Mouse (Mus musculus) neural tube, embryonic 14.5 days (tissue): ENCODE measurements around the gene Zfp526. TPM values are rescaled to one million over a fixed set of nuclear protein-coding genes. Genes with fewer than 3 reads are reported as not detected.
A peak's percentile ranks its signal among the peaks of the same experiment; 100 is the strongest.

Source experiments
- ATAC-seq: fragments of 200-750 bp; cut with Nextera tagmentation; 2 replicates; pipeline ENCODE4 v1.8.0; 2017; ENCODE audit warnings: low read depth, mild to moderate bottlenecking, moderate TSS enrichment, moderate library complexity
- H3K27ac ChIP-seq: fragments of 300-500 bp; sonication (generic); 2 replicates; pipeline ENCODE4 v1.5.1; 2014; ENCODE audit warnings: low read depth, mild to moderate bottlenecking, control low read depth, low read length, moderate library complexity, mixed read lengths
- H3K27me3 ChIP-seq: fragments of 300-500 bp; sonication (generic); 2 replicates; pipeline ENCODE4 v1.6.1; 2014; ENCODE audit warnings: low read length; ENCODE audit not compliant: control insufficient read depth, insufficient read depth
- H3K36me3 ChIP-seq: fragments of 300-500 bp; sonication (generic); 2 replicates; pipeline ENCODE4 v1.6.1; 2014; ENCODE audit warnings: low read length, mixed read lengths; ENCODE audit not compliant: control insufficient read depth, insufficient read depth
- H3K4me1 ChIP-seq: fragments of 300-500 bp; sonication (generic); 2 replicates; pipeline ENCODE4 v1.6.1; 2014; ENCODE audit warnings: low read length; ENCODE audit not compliant: control insufficient read depth, insufficient read depth
- H3K4me2 ChIP-seq: fragments of 300-500 bp; sonication (generic); 2 replicates; pipeline ENCODE4 v1.6.1; 2014; ENCODE audit warnings: mild to moderate bottlenecking, low read depth, low read length, control low read depth
- H3K4me3 ChIP-seq: fragments of 300-500 bp; sonication (generic); 2 replicates; pipeline ENCODE4 v1.5.1; 2014; ENCODE audit warnings: low read depth, low read length, control low read depth, mixed read lengths
- H3K9ac ChIP-seq: fragments of 300-500 bp; sonication (generic); replicated peaks from 2 replicates; pipeline ENCODE4 v1.6.1; 2014; ENCODE audit warnings: low read depth, mild to moderate bottlenecking, control low read depth, low read length, mixed read lengths
- H3K9me3 ChIP-seq: fragments of 300-500 bp; sonication (generic); 2 replicates; pipeline ENCODE4 v1.6.1; 2016; ENCODE audit warnings: low read length; ENCODE audit not compliant: control insufficient read depth
- WGBS: fragments of 180-500 bp; shearing (Covaris S2); extraction: QIAGEN DNeasy Blood & Tissue Kit; methylation state at CpG from one replicate; pipeline ENCODE4 v1.1.7; 2014; 5-methylcytosine and 5-hydroxymethylcytosine counted together
- polyA plus RNA-seq: library from polyadenylated mRNA; unstranded; fragments of >200 nt; fragmentation: Nextera tagmentation; extraction: Ambion mirVana; gene quantifications from 2 replicates; pipeline ENCODE4 v1.2.1, GENCODE M21; 2014

The Zfp526 gene
- polyA plus RNA-seq, 1 experiment from 2014 or later: 2.8 TPM

DNA sequence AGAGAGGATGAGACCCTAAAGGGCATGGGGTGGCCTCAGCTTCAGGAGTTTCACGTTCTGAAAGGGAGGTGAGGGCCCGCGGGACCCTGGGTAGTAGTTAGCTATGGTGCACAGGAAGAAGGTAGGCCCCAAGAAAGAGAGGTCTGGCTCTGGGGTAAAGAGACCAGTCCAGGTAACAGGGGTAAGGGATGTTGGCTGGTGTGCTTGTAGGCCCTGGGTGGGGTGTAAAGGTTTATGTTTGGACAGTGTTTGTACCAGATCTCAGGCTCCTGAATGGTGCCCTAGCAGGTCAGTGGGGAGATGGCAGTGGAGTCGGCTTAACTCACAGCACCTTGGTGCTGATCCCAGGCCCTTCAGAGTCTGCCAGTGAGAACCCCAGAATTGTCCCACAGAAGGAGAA lies 47.8 kb downstream of the Zfp526 start:
- peak overlapping the region; percentile 69 for H3K4me3 ChIP-seq
- peak overlapping the region; percentile 90; the same call in 1 of the 2 replicates for H3K27ac ChIP-seq
- no peak for ATAC-seq
- WGBS: 34% methylated on average over 4 of the region's 4 CpGs
- H3K36me3 ChIP-seq: peaks cover 17% of the 10 kb centered on the region; the same call in 1 of the 2 replicates
- no peaks in the 10 kb centered on the region for H3K9me3 ChIP-seq
- peak overlapping the region; percentile 83 for H3K4me2 ChIP-seq
- peaks cover 20% of the 10 kb centered on the region; the same call in 1 of the 2 replicates for H3K4me1 ChIP-seq
- H3K27me3 ChIP-seq: no peaks in the 10 kb centered on the region
- peak overlapping the region; percentile 81 for H3K9ac ChIP-seq

GRCm38 (mm10) chr7:25269545-25270271 lies 48.5 kb downstream of the Zfp526 start:
- no peaks in the 10 kb centered on the region for H3K27me3 ChIP-seq
- 86% methylated on average over 8 of the region's 8 CpGs for WGBS
- H3K27ac ChIP-seq: no peak overlapping the region
- no peaks in the 10 kb centered on the region for H3K9me3 ChIP-seq
- H3K9ac ChIP-seq: 0 out of 2 replicates have a peak overlapping the region, but pooled peaks have one; percentile 7
- no peak for ATAC-seq
- H3K4me2 ChIP-seq: peak overlapping the region; percentile 83
- H3K4me1 ChIP-seq: peaks cover 23% of the 10 kb centered on the region; the same call in 1 of the 2 replicates
- H3K4me3 ChIP-seq: peak overlapping the region; percentile 69; the same call in 1 of the 2 replicates
- H3K36me3 ChIP-seq: peaks cover 17% of the 10 kb centered on the region; the same call in 1 of the 2 replicates

GRCm38 (mm10) chr7:25270652-25271633 lies 49.7 kb downstream of the Zfp526 start:
- Histone ChIP-seq H3K27ac (no peak overlapping the region), H3K27me3 (no peaks in the 10 kb centered on the region), H3K4me2 (no peak overlapping the region), H3K4me1 (peaks cover 27% of the 10 kb centered on the region; the same call in 1 of the 2 replicates), H3K36me3 (peaks cover 23% of the 10 kb centered on the region), H3K4me3 (no peak overlapping the region), H3K9ac (no peak overlapping the region; the same call in 1 of the 2 replicates), H3K9me3 (no peaks in the 10 kb centered on the region)
- WGBS: 91% methylated on average over 32 of the region's 35 CpGs
- ATAC-seq: no peak

DNA sequence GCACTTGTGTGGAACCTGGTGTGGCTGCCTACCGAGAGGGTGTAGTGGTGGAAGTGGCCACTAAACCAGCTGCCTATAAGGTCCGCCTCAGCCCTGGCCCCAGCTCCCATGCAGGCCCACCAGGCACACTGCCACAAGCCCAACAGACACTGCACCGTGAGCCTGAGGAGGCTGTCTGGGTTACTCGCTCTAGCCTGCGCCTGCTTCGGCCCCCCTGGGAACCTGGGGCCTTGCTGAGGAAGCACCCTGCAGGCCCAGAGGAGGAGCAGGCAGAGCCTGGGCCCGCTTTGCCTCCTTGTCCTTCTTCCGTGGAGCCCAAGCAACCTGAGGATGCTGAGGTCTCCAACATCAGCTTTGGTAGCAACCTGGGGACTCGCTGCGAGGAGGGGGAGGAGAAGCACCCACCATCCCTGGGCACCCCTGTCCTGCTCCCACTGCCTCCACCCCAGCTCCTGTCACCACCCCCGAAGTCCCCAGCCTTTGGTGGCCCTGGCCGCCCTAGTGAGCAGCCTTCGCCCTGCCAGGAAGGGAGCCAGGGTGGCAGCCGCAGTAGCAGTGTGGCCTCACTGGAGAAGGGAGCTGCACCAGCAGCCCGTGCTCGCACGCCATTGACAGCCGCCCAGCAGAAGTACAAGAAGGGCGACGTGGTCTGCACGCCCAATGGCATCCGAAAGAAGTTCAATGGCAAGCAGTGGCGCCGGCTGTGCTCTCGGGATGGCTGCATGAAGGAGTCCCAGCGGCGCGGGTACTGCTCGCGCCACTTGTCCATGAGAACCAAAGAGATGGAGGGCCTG lies 50.6 kb downstream of the Zfp526 start:
- Histone ChIP-seq H3K4me3 (no peak overlapping the region), H3K27me3 (no peaks in the 10 kb centered on the region), H3K9ac (no peak overlapping the region), H3K4me1 (peaks cover 26% of the 10 kb centered on the region; the same call in 1 of the 2 replicates), H3K9me3 (no peaks in the 10 kb centered on the region), H3K27ac (no peak overlapping the region), H3K36me3 (peaks cover 23% of the 10 kb centered on the region), H3K4me2 (no peak overlapping the region)
- no peak for ATAC-seq
- WGBS: 91% methylated on average over 30 of the region's 30 CpGs

DNA sequence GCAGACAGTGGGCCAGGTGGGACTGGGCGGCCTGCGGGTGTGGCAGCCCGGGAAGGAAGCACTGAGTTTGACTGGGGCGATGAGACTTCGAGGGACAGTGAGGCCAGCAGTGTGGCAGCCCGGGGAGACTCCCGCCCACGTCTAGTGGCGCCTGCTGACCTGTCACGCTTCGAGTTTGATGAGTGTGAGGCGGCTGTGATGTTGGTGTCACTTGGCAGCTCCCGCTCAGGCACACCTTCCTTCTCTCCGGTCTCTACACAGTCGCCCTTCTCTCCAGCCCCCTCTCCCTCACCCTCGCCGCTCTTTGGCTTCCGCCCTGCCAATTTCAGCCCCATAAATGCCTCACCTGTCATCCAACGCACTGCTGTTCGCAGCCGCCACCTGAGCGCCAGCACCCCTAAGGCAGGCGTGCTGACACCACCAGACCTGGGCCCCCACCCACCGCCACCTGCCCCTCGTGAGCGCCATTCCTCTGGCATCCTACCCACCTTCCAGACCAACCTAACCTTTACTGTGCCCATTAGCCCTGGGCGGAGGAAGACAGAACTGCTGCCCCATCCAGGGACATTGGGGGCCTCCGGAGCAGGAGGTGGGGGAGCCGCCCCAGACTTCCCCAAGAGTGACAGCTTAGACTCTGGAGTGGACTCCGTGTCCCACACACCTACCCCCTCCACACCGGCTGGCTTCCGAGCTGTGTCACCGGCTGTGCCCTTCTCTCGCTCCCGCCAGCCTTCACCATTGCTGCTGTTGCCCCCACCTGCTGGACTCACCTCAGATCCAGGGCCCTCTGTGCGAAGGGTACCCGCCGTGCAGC lies 51.4 kb downstream of the Zfp526 start:
- Histone ChIP-seq H3K36me3 (peaks cover 23% of the 10 kb centered on the region), H3K9me3 (no peaks in the 10 kb centered on the region), H3K4me2 (no peak overlapping the region), H3K4me3 (no peak overlapping the region), H3K27ac (no peak overlapping the region), H3K4me1 (peaks cover 29% of the 10 kb centered on the region), H3K27me3 (no peaks in the 10 kb centered on the region), H3K9ac (no peak overlapping the region)
- WGBS: 90% methylated on average over 37 of the region's 38 CpGs
- ATAC-seq: no peak

DNA sequence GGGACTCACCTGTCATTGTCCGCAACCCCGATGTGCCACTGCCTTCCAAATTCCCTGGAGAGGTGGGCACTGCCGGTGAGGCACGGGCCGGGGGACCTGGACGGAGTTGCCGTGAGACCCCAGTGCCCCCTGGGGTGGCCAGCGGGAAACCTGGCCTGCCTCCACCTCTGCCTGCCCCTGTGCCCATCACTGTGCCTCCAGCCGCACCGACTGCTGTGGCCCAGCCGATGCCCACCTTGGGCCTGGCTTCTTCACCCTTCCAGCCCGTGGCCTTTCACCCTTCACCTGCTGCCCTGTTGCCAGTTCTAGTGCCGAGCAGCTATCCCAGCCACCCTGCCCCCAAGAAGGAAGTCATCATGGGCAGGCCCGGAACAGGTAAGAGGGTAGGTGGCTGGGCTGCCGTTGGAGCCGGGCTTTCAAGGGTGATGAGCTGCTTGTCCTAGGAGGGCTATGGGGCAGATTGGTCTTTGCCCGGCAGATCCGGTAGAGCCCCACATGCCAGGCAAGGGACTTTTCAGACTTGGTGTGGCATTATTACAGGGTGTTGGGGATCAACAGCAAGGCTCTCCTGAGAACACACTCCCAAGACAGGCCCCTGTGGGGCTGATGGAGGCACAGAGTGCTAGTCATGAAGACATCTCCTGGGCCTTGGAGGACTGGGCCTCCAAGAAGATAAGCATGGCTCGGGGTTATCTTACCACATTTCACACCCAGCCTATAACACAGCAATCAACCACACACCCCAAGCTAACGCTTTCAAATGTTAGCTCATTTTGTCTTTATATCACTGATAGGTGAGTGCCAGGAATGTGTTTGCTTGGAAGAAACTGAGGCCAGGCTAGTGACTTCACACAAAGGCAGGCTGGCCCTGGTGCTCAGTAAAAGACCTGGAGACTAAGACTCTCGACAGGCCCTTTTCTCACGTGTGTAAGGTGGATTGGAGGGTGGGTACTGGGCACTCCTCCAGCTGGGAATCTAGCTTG lies 52.3 kb downstream of the Zfp526 start:
- whole genome bisulfite sequencing: 91% methylated on average over 22 of the region's 22 CpGs
- Histone ChIP-seq H3K36me3 (peaks cover 23% of the 10 kb centered on the region), H3K9ac (peak overlapping the region; percentile 4; the same call in 1 of the 2 replicates), H3K27me3 (no peaks in the 10 kb centered on the region), H3K4me2 (no peak overlapping the region), H3K4me1 (peaks cover 33% of the 10 kb centered on the region), H3K9me3 (no peaks in the 10 kb centered on the region), H3K4me3 (no peak overlapping the region), H3K27ac (no peak overlapping the region)
- no peak for ATAC-seq

- Histone ChIP-seq H3K27ac (no peak overlapping the region), H3K27me3 (no peaks in the 10 kb centered on the region), H3K4me3 (no peak overlapping the region), H3K4me2 (no peak overlapping the region), H3K4me1 (peaks cover 29% of the 10 kb centered on the region), H3K9me3 (no peaks in the 10 kb centered on the region), H3K36me3 (peaks cover 23% of the 10 kb centered on the region), H3K9ac (no peak overlapping the region; the same call in 1 of the 2 replicates)
- 41% methylated on average over 5 of the region's 5 CpGs for WGBS
- no peak for ATAC-seq
These were observed 53.3 kb downstream of the Zfp526 start for GRCm38 (mm10) chr7:25274571-25274970.
